Mouse (Mus musculus): ENCODE measurements at regions not wholly inside any gene's neighbourhood (a gene's known extent, or its start where the extent isn't known, plus 50 kb on each side); places are given as distances from the start of the nearest gene placed in this dataset.
A peak's percentile ranks its signal among the peaks of the same experiment; 100 is the strongest.

DNA sequence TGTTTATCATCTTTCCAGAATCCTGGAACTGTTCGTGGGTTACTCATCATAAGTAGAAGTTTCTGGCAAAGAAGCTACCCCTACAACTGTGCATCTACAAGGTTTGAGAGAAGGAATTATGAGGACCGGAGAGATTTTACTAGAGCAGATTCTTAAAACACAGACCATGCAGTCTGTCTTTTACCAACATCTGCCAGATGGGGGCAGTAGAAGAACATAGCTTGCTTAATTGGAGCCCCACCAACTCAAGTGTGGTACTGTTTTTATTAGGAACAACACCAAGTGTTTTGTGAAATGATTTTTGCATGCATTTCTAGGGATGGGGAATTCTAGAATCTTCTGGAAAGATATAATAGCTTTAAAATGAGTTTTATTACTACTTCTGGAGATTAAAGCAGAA lies 110.6 kb upstream of the Ccng1 start:
- TF ChIP-seq CTCF (IDR thresholded peaks at IDR 0.05; ENCODE audit: borderline replicate concordance, extremely low read depth, insufficient read depth, insufficient read length) (peak; percentile 65; the same call in 1 of the 2 replicates), POLR2A (IDR thresholded peaks at IDR 0.05; ENCODE audit: borderline replicate concordance, extremely low read depth, insufficient read depth, insufficient read length, poor library complexity, severe bottlenecking) (no peak)
